Mouse (Mus musculus) gastrocnemius, postnatal 4 days (tissue): Measurements from ENCODE around the gene Sorcs1. TPM values are rescaled to one million over a fixed set of nuclear protein-coding genes. Genes with fewer than 3 reads are reported as not detected.

Experiments used
- DNase-seq, 2 experiments: peaks; one replicate each; pipeline ENCODE4 v3.0.0; 2021 to 2022; ENCODE audit warnings: low spot score in 2 of 2, mixed read lengths in 2 of 2
- long read RNA-seq, 2 experiments: library from polyadenylated mRNA; stranded (forward); transcript quantifications; one replicate each; pipeline ENCODE4 v2.0.0; 2021
- total RNA-seq, 2 experiments: library from RNA; stranded (reverse); gene quantifications; 2 replicates each; pipeline ENCODE4 v1.2.3; 2021

The Sorcs1 gene
- 1 to 10 TPM; 1.6 to 2.4 TPM for total RNA-seq
- long read RNA-seq, experiment 1, partial matches to known transcripts, result 0 of 1 reads
- long read RNA-seq, experiment 1, other reads (novel, unspliced or antisense), result 1 of 1 reads
- long read RNA-seq, experiment 2, result 0 reads

DNA sequence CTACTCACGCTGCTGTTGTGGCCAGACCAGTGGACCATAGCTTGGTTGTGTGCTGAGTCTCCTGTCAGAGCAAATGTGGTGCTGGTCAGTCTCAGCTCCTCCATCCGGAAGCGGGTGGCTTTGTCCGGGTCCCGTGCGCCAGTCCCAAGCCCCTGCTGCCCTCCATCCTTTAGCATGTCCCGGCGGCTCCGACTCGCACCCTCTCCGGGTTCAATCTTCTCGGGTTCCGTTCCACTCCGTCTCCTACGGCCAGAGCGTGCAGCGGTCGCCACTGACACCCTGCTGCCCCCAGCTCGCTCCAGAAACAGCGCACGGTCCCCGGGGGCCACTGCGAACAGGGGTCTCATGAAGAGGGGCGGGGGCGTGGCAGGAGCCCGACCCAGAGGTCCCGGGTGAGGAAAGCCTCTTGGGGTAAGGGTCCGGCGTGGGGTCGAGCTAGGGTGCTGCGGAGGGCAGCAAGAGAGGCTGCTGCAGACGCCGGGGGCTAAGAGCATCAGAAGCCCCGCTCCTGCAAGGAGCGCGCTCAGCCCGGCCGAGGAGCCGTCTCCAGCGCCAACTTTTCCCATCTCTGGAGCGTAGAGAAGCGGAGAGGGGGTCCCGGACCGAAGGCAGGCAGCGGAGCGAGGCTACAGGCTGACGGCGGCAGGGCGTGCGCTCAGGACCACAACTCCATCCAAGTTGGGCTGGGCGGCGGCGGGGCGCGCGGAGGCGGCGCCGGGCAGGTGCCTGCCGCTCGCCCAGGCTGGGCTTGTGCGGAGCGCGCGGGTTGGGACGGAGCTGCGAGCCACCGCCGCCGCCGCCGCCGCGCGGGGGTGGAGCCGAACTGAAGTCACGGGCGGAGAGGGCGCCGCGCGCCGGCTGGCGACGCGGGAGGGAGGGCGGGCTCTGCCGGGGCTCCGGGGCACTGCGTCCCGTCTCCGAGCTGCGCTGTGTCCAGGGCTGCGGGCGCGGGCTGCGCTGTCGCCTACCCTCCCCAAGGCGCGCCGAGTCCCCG, at the start of gene Sorcs1:
TSS of gene Sorcs1 (minus strand) at position 744 of the 994 bp plus-strand sequence.
- DNase-seq, result peak; percentile 33 to 49

- DNase-seq, result no peak
These were observed 4.8 kb upstream of the Sorcs1 start for GRCm38 (mm10) chr19:50683277-50683676.

DNA sequence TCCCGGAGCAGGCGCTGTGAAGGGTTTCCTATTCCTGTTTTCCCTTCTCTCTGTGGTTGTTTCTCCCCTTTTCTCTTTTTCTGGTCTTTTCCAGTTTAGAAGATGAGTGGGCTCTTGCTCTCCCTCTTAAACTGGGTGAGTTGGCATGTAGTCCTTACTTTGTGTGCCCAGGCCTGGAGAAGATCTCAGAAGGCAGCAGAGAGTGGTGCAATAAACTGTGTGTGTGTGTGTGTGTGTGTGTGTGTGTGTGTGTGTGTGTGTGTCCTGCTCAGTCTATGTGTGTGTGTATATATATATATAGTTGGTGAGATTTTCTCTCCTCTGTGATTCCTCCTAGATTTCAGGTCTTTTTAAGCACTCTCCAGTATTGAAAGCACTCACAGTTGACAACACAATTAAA, 500 bp upstream of the Sorcs1 start:
- DNase-seq, result no peak

DNA sequence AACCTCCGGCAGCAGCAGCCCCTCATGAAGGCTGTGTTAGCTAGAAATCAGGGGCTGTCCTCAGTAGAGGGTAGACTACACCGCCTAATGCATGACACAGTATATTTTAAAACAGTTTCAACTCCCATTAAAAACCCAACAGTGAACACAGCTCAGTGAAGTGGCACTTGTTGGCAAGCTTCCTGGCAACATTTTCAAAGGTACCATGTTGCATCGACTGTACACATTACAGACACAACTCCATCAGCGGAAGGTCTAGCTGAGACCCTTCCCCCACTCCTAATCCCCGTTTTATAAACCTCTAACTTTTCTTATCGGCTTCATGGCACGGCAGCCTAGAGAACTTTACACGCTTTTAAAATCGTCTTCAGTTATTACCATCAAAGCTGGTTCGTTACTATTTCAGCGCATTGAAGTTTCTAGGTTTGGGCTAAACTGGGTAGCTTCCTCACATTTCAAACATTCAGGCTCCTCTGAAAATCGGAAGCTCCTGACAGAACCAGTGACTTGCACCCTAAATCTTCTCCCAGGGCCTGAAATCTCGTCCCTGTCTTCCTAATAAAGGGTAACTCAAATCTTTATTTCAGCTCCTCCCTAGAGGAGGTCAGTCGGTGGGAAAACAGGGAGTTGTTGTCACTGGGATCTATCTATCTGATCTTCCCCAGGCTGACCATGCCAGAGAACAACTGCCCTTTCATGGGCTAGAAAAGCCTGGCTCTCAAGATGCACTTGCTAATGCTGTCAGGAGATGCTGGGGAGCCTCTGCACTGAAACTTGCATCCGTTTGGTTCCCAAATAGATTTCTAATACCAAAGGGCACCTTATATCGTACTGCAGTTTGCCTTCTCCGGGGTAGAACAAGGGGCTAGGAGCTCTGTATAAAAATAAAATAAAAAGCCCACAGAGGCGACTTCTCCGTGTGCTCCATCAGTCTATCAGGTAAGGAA, 1.6 kb downstream of the Sorcs1 start:
- no peak for DNase-seq

DNA sequence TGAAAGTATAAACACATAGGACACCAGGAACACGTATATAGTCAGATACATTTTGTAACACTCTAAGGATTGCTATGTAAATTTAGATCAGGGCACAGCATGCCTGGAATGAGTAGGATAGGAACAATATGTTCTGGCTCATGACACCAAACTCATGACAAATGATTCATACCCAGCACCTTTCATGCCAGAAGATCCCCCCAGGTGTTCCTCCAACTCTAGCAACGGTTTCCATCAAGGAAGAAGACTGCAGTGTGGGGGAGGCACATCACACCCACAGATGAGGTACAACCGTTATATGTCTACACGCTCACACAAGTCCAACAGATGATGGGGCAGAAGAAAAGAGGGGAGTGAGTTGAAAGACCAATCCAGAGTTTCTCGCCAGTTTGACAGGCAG, 3.5 kb downstream of the Sorcs1 start:
- no peak for DNase-seq

- no peak for DNase-seq
These were observed 10.9 kb downstream of the Sorcs1 start for GRCm38 (mm10) chr19:50667516-50667915.

- no peak for DNase-seq
These were observed 14.1 kb downstream of the Sorcs1 start for GRCm38 (mm10) chr19:50664311-50664710.

- DNase-seq, result no peak
These were observed 19.3 kb downstream of the Sorcs1 start for GRCm38 (mm10) chr19:50659144-50659543.

DNA sequence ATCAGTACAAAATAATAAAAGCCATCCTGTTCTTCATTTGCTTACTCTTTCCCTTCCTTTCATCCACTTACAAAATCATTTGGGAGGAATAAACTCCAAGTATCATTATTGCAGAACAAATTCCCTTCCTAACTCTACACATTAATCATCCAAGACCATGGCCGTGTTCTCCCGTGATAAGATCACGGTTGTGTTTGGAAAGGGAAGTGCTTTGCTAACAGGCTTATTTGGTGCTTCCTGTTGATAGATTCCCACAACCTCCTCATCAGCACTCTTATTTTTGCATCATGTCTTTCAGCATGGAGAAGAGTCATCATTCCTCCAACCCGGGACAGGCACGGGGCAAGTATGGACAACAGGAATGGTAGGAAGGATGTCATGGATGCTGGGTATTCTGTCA, 25.7 kb downstream of the Sorcs1 start:
- DNase-seq, result no peak

GRCm38 (mm10) chr19:50643836-50644235, 34.6 kb downstream of the Sorcs1 start:
- DNase-seq, result no peak

- no peak for DNase-seq
These were observed 36.3 kb downstream of the Sorcs1 start for GRCm38 (mm10) chr19:50642121-50642520.

DNA sequence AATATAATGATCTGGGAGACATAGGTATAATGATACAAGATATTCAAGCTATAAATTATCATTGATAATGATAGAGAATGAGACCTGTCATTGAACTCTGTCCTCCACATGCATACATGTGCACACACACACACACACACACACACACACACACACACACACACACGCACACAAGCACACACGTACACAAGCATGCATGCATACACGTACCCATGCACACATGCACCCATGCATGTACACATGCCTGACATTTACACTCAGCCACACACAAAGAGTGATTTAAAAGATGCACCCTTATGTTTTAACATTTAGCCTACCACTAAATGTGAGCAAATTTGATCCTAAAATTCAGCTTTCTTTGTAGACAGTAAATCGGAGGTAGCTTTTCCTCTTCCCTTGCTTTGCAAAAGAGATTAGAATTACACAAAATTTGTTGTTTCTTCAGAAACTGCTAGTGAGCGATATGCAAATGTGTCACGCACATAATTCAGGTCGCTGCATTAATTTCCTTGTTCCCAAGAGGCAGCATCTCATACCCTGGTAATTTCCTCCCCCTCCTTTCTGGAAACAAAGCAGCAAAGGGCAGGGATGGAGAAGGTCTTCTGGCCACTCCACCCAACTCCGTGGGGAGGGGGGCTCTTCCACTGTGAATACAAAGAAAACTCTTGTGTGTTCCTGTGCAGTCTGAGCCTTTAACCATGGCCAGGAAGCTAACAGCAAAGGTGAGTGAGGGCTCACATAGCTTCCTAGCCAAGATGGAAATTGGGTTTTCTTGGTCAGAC, 38.0 kb downstream of the Sorcs1 start:
- DNase-seq, result no peak

DNA sequence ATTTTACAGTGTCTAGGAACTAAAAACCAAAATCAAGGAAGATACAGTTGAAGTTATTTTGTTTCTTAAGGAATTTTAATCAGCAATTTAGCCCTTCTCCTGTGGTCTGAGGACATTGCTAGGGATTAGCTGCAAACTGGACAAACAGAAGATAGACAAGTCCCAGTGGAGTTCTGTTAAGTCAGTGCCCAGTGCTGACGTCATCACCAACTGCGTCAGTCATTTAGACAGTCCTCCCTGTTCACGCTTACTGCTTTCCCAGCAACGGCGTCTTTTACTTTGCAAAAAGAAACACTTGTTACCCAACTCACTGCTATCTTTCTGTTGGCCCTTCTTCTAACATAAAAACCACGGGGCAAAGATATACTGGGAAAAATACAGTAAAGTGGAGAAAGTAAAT, 40.3 kb downstream of the Sorcs1 start:
- no peak for DNase-seq

- DNase-seq, result no peak
These were observed 64.4 kb downstream of the Sorcs1 start for GRCm38 (mm10) chr19:50614013-50614412.

GRCm38 (mm10) chr19:50611619-50612018, 66.8 kb downstream of the Sorcs1 start:
- no peak for DNase-seq

GRCm38 (mm10) chr19:50603882-50604281, 74.6 kb downstream of the Sorcs1 start:
- DNase-seq, result peak in 1 of 2 experiments; percentile 7

DNA sequence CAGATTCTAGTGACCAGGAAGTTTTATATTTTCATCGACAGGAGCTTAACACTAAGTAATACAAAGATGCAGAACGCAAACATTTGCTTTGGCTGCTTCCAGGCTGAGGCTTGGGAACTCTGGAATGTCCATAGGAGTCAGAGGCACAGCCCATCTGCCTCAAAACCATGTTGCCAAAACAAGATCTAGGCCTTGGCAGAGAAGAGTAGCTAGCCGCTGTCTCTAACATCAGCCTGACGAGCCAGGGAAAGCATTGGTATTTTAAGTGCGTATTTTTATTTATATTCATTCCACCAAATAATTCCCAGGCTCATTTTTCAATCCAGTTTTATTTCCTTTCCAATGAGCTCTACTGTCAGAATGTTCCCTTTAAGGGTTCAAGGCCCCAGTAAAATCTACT, 75.1 kb downstream of the Sorcs1 start:
- no peak for DNase-seq

- DNase-seq, result no peak
These were observed 81.1 kb downstream of the Sorcs1 start for GRCm38 (mm10) chr19:50597300-50597699.

DNA sequence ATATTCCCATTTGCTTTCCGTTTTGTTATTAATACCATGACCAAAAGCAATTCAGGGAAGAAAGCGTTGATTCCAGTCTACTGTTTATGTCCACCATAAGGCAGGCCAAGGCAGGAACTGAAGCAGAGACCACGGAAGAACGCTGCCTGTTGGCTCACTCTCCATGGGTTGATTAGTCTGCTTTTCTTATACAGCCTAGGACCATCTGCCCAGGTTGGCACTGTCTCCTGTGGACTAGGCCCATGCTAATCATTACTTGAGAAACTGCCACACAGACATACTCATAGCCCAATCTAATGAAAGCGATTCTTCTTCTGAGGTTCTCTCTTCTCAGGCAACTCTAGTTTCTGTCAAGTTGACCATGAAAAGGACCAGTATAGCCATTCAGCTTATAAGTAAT, 92.3 kb downstream of the Sorcs1 start:
- no peak for DNase-seq

- no peak for DNase-seq
These were observed 95.5 kb downstream of the Sorcs1 start for GRCm38 (mm10) chr19:50582952-50583351.
